Mouse (Mus musculus) limb, embryonic 10.5 days (tissue): ENCODE measurements around the gene Robo4. TPM values are rescaled to one million over a fixed set of nuclear protein-coding genes. Genes with fewer than 3 reads are reported as not detected.

Experiments
- DNase-seq: peaks from one replicate; pipeline ENCODE4 v3.0.0-alpha.2; 2017; ENCODE audit warnings: low spot score
- H3K27ac ChIP-seq: fragments of 300-500 bp; sonication (generic); 2 replicates; pipeline ENCODE4 v1.5.1; 2016; ENCODE audit warnings: mild to moderate bottlenecking
- H3K27me3 ChIP-seq: fragments of 300-500 bp; sonication (generic); 2 replicates; pipeline ENCODE4 v1.6.1; 2016; ENCODE audit warnings: low read depth, mild to moderate bottlenecking; ENCODE audit not compliant: poor library complexity, severe bottlenecking
- H3K36me3 ChIP-seq: fragments of 300-500 bp; sonication (generic); 2 replicates; pipeline ENCODE4 v1.6.1; 2016; ENCODE audit warnings: mild to moderate bottlenecking, moderate library complexity
- H3K4me1 ChIP-seq: fragments of 300-500 bp; sonication (generic); 2 replicates; pipeline ENCODE4 v1.6.1; 2016
- H3K4me3 ChIP-seq: fragments of 300-500 bp; sonication (generic); 2 replicates; pipeline ENCODE4 v1.5.1; 2016; ENCODE audit warnings: mild to moderate bottlenecking, moderate library complexity
- H3K9me3 ChIP-seq: fragments of 300-500 bp; sonication (generic); replicated peaks from 2 replicates; pipeline ENCODE4 v1.6.1; 2016; ENCODE audit warnings: mild to moderate bottlenecking
- WGBS: fragments of 180-500 bp; shearing (Covaris S2); methylation state at CpG from one replicate; pipeline ENCODE4 v1.1.7; 2016; 5-methylcytosine and 5-hydroxymethylcytosine counted together
- polyA plus RNA-seq: library from polyadenylated mRNA; unstranded; fragments of >200 nt; fragmentation: Nextera tagmentation; extraction: Ambion mirVana; gene quantifications from 2 replicates; pipeline ENCODE4 v1.2.1, GENCODE M21; 2016

The Robo4 gene
- polyA plus RNA-seq, 1 experiment from 2014 or later, result 9.9 TPM

GRCm38 (mm10) chr9:37435616-37436015, 33.9 kb downstream of the Robo4 start:
- no peaks in the 10 kb centered on the region for H3K9me3 ChIP-seq
- H3K4me3 ChIP-seq, result no peak overlapping the region
- H3K36me3 ChIP-seq, result no peaks in the 10 kb centered on the region
- no peak overlapping the region for H3K27ac ChIP-seq
- 3% methylated on average over 4 of the region's 4 CpGs for WGBS
- DNase-seq, result no peak
- peaks cover 36% of the 10 kb centered on the region for H3K4me1 ChIP-seq
- peaks cover 88% of the 10 kb centered on the region for H3K27me3 ChIP-seq

GRCm38 (mm10) chr9:37437772-37438735, 36.4 kb downstream of the Robo4 start:
- H3K27ac ChIP-seq, result no peak overlapping the region
- no peak for DNase-seq
- H3K4me1 ChIP-seq, result peaks cover 19% of the 10 kb centered on the region
- no peaks in the 10 kb centered on the region for H3K9me3 ChIP-seq
- no peaks in the 10 kb centered on the region for H3K36me3 ChIP-seq
- peaks cover 64% of the 10 kb centered on the region for H3K27me3 ChIP-seq
- 45% methylated on average over 3 of the region's 3 CpGs for WGBS
- H3K4me3 ChIP-seq, result no peak overlapping the region

- no peak overlapping the region for H3K27ac ChIP-seq
- no peaks in the 10 kb centered on the region for H3K36me3 ChIP-seq
- no peaks in the 10 kb centered on the region for H3K9me3 ChIP-seq
- DNase-seq, result no peak
- H3K4me3 ChIP-seq, result no peak overlapping the region
- H3K4me1 ChIP-seq, result peaks cover 37% of the 10 kb centered on the region
- WGBS, result under 1% methylated on average over 5 of the region's 5 CpGs
- peaks cover 76% of the 10 kb centered on the region for H3K27me3 ChIP-seq
Observed at GRCm38 (mm10) chr9:37452401-37452800, 50.7 kb downstream of the Robo4 start.

- peaks cover 42% of the 10 kb centered on the region for H3K4me1 ChIP-seq
- H3K4me3 ChIP-seq, result no peak overlapping the region
- 33% methylated on average over 4 of the region's 4 CpGs for WGBS
- no peak overlapping the region for H3K27ac ChIP-seq
- peaks cover 86% of the 10 kb centered on the region for H3K27me3 ChIP-seq
- H3K36me3 ChIP-seq, result no peaks in the 10 kb centered on the region
- no peak for DNase-seq
- H3K9me3 ChIP-seq, result no peaks in the 10 kb centered on the region
Observed at GRCm38 (mm10) chr9:37453328-37453727, 51.6 kb downstream of the Robo4 start.

- H3K4me3 ChIP-seq, result no peak overlapping the region
- no peak for DNase-seq
- no peaks in the 10 kb centered on the region for H3K36me3 ChIP-seq
- no peak overlapping the region for H3K27ac ChIP-seq
- WGBS, result 2% methylated on average over 6 of the region's 6 CpGs
- peaks cover 42% of the 10 kb centered on the region for H3K4me1 ChIP-seq
- H3K27me3 ChIP-seq, result peaks cover 93% of the 10 kb centered on the region
- H3K9me3 ChIP-seq, result no peaks in the 10 kb centered on the region
Observed at GRCm38 (mm10) chr9:37454011-37454492, 52.4 kb downstream of the Robo4 start.

GRCm38 (mm10) chr9:37454991-37455390, 53.3 kb downstream of the Robo4 start:
- no peak overlapping the region for H3K4me3 ChIP-seq
- H3K27ac ChIP-seq, result no peak overlapping the region
- WGBS, result 0% methylated on average over 3 of the region's 3 CpGs
- H3K9me3 ChIP-seq, result no peaks in the 10 kb centered on the region
- peaks cover 45% of the 10 kb centered on the region for H3K4me1 ChIP-seq
- H3K36me3 ChIP-seq, result no peaks in the 10 kb centered on the region
- no peak for DNase-seq
- H3K27me3 ChIP-seq, result peaks cover 100% of the 10 kb centered on the region

GRCm38 (mm10) chr9:37455868-37456267, 54.2 kb downstream of the Robo4 start:
- peaks cover 100% of the 10 kb centered on the region for H3K27me3 ChIP-seq
- no peak overlapping the region for H3K27ac ChIP-seq
- peaks cover 53% of the 10 kb centered on the region for H3K4me1 ChIP-seq
- DNase-seq, result no peak
- 2% methylated on average over 8 of the region's 8 CpGs for WGBS
- no peaks in the 10 kb centered on the region for H3K9me3 ChIP-seq
- H3K4me3 ChIP-seq, result peak overlapping the region; percentile 47
- H3K36me3 ChIP-seq, result no peaks in the 10 kb centered on the region

- Histone ChIP-seq H3K27me3 (peaks cover 100% of the 10 kb centered on the region), H3K27ac (no peak overlapping the region), H3K36me3 (no peaks in the 10 kb centered on the region), H3K9me3 (no peaks in the 10 kb centered on the region), H3K4me1 (peaks cover 53% of the 10 kb centered on the region), H3K4me3 (peak overlapping the region; percentile 47)
- under 1% methylated on average over 20 of the region's 20 CpGs for WGBS
- peak; percentile 72 for DNase-seq
Observed at GRCm38 (mm10) chr9:37456481-37456910, 54.8 kb downstream of the Robo4 start.

GRCm38 (mm10) chr9:37457151-37457550, 55.5 kb downstream of the Robo4 start:
- peaks cover 53% of the 10 kb centered on the region for H3K4me1 ChIP-seq
- peaks cover 100% of the 10 kb centered on the region for H3K27me3 ChIP-seq
- H3K9me3 ChIP-seq, result no peaks in the 10 kb centered on the region
- H3K36me3 ChIP-seq, result no peaks in the 10 kb centered on the region
- no peak overlapping the region for H3K27ac ChIP-seq
- no peak overlapping the region for H3K4me3 ChIP-seq
- no peak for DNase-seq
- 26% methylated on average over 1 of the region's 1 CpGs for WGBS

GRCm38 (mm10) chr9:37459665-37460042, 58.0 kb downstream of the Robo4 start:
- H3K9me3 ChIP-seq, result no peaks in the 10 kb centered on the region
- WGBS, result 1% methylated on average over 9 of the region's 9 CpGs
- no peak for DNase-seq
- no peaks in the 10 kb centered on the region for H3K36me3 ChIP-seq
- peaks cover 98% of the 10 kb centered on the region for H3K27me3 ChIP-seq
- peaks cover 43% of the 10 kb centered on the region for H3K4me1 ChIP-seq
- no peak overlapping the region for H3K27ac ChIP-seq
- H3K4me3 ChIP-seq, result peak overlapping the region; percentile 54

GRCm38 (mm10) chr9:37460043-37460960, 58.6 kb downstream of the Robo4 start:
- peak; percentile 62 for DNase-seq
- Histone ChIP-seq H3K36me3 (no peaks in the 10 kb centered on the region), H3K9me3 (no peaks in the 10 kb centered on the region), H3K4me3 (peak overlapping the region; percentile 54), H3K27me3 (peaks cover 93% of the 10 kb centered on the region), H3K27ac (peak overlapping the region; percentile 32; the same call in 1 of the 2 replicates), H3K4me1 (peaks cover 36% of the 10 kb centered on the region)
- WGBS, result under 1% methylated on average over 79 of the region's 81 CpGs

GRCm38 (mm10) chr9:37460961-37461340, 59.3 kb downstream of the Robo4 start:
- no peaks in the 10 kb centered on the region for H3K36me3 ChIP-seq
- H3K4me3 ChIP-seq, result peak overlapping the region; percentile 54
- peaks cover 87% of the 10 kb centered on the region for H3K27me3 ChIP-seq
- DNase-seq, result no peak
- no peak overlapping the region for H3K27ac ChIP-seq
- no peaks in the 10 kb centered on the region for H3K9me3 ChIP-seq
- 7% methylated on average over 5 of the region's 5 CpGs for WGBS
- H3K4me1 ChIP-seq, result peaks cover 31% of the 10 kb centered on the region
